Mouse (Mus musculus): ENCODE data around the gene Kif1b.
"Not testable (repeated sequence)": the region's sequence is repeated elsewhere in the genome, so short reads cannot be mapped to it uniquely, and the experiment has no call there.

Gene Kif1b

GRCm38 (mm10) chr4:149264895-149265294 is 42.6 kb downstream of the Kif1b start:
- DNase-seq = no peak

GRCm38 (mm10) chr4:149263218-149263617 is 44.3 kb downstream of the Kif1b start:
- no peak for DNase-seq

- DNase-seq = no peak
These were observed 46.0 kb downstream of the Kif1b start for GRCm38 (mm10) chr4:149261466-149261865.

GRCm38 (mm10) chr4:149260911-149261310 is 46.6 kb downstream of the Kif1b start:
- DNase-seq = no peak

- no peak for DNase-seq
These were observed 48.0 kb downstream of the Kif1b start for GRCm38 (mm10) chr4:149259391-149260094.

- DNase-seq = no peak
These were observed 48.6 kb downstream of the Kif1b start for GRCm38 (mm10) chr4:149258926-149259325.

- DNase-seq = no peak
These were observed 50.8 kb downstream of the Kif1b start for GRCm38 (mm10) chr4:149256511-149257300.

- no peak for DNase-seq
These were observed 51.9 kb downstream of the Kif1b start for GRCm38 (mm10) chr4:149255277-149256270.

GRCm38 (mm10) chr4:149254827-149255226 is 52.7 kb downstream of the Kif1b start:
- no peak for DNase-seq

- no peak for DNase-seq
These were observed 58.2 kb downstream of the Kif1b start for GRCm38 (mm10) chr4:149249311-149249710.

GRCm38 (mm10) chr4:149247772-149248171 is 59.7 kb downstream of the Kif1b start:
- DNase-seq = no peak

GRCm38 (mm10) chr4:149247156-149247633 is 60.3 kb downstream of the Kif1b start:
- no peak for DNase-seq

- no peak for DNase-seq
These were observed 60.8 kb downstream of the Kif1b start for GRCm38 (mm10) chr4:149246578-149247155.

GRCm38 (mm10) chr4:149237011-149237410 is 70.5 kb downstream of the Kif1b start:
- no peak for DNase-seq

- DNase-seq = no peak
These were observed 73.6 kb downstream of the Kif1b start for GRCm38 (mm10) chr4:149233938-149234337.

- not testable (repeated sequence) for DNase-seq
These were observed 78.8 kb downstream of the Kif1b start for GRCm38 (mm10) chr4:149228682-149229081.

- DNase-seq = no peak
These were observed 79.2 kb downstream of the Kif1b start for GRCm38 (mm10) chr4:149228256-149228655.

GRCm38 (mm10) chr4:149226311-149226710 is 81.2 kb downstream of the Kif1b start:
- DNase-seq = no peak

- DNase-seq = no peak
These were observed 84.0 kb downstream of the Kif1b start for GRCm38 (mm10) chr4:149223453-149223852.

- no peak for DNase-seq
These were observed 87.0 kb downstream of the Kif1b start for GRCm38 (mm10) chr4:149220481-149220880.

GRCm38 (mm10) chr4:149220042-149220473 is 87.4 kb downstream of the Kif1b start:
- no peak for DNase-seq

GRCm38 (mm10) chr4:149219401-149220041 is 88.0 kb downstream of the Kif1b start:
- DNase-seq = no peak

All from thymus, postnatal 4 days (tissue).